Mouse (Mus musculus): ENCODE data around the gene Mgat4b.

- no peak for TF ChIP-seq CHD2 (IDR thresholded peaks at IDR 0.05; ENCODE audit: low read depth, low read length)
- TF ChIP-seq MAFK (IDR thresholded peaks at IDR 0.05; ENCODE audit: insufficient read depth, low read depth, low read length) = no peak
- no peak for TF ChIP-seq ZC3H11A (IDR thresholded peaks at IDR 0.05; ENCODE audit: borderline replicate concordance, low read depth, low read length)
- no peak for TF ChIP-seq ZNF384 (IDR thresholded peaks at IDR 0.05; ENCODE audit: low read depth, low read length)
- no peak for TF ChIP-seq HCFC1 (IDR thresholded peaks at IDR 0.05; ENCODE audit: borderline replicate concordance, insufficient read depth, low read length)
Observed at GRCm38 (mm10) chr11:50184788-50185187, 25.9 kb upstream of the Mgat4b start.
